Comparison of ENCODE assay signal across 28 mouse cellular contexts in the genomic region with DNA sequence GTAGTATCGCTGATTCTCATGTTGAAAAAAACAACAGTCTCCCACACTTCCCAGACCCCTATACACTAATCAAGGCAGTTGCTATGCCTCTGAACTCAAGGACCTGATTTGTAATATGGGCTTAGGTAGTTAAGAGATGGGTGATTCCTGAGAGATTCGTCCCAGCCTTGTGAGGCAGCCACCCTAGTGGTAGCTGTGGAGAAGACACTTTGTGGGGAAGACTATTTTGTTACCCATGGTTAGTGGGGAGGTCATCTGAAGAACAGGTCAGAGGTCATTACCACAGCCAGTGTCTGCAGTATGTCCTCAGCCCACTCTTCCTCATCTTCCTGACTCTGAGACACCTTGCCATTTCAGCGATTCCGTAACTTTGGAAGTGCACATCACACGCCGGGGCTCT. TPM values are rescaled to one million over a fixed set of nuclear protein-coding genes. Genes with fewer than 3 reads are reported as not detected.
DNase-seq lines count a peak whose midpoint lies in the region; ATAC-seq and TF ChIP-seq lines count a peak whose summit lies in the region.
"Had no signal": no experiment of that assay in that cellular context is flagged by ENCODE, and none has a peak within 500 bp of the region (broad histone marks: within the 10 kb centered on the region; RNA-seq: fewer than 3 reads in every experiment).

No protein-coding gene starts in this region.

- H3K4me1 ChIP-seq in heart, adult 2 months (ENCODE audit: control insufficient read depth, insufficient read depth, low read length) = no peaks in the 10 kb centered on the region
- H3K4me1 ChIP-seq in heart, embryonic 12.5 days (replicated peaks) = peaks cover 19% of the 10 kb centered on the region
- peaks cover 2 to 9% of the 10 kb centered on the region in 2 experiments for H3K4me1 ChIP-seq in liver, embryonic 14.5 days (replicated peaks; ENCODE audit: control insufficient read depth in 2 of 2, insufficient read depth in 2 of 2, low read length in 1 of 2)
- peaks cover 18% of the 10 kb centered on the region for H3K4me1 ChIP-seq in liver, embryonic 12.5 days
- no peaks in the 10 kb centered on the region for H3K4me1 ChIP-seq in CH12.LX (ENCODE audit: control insufficient read depth in 1 of 2, insufficient read depth in 2 of 2)
- H3K4me1 ChIP-seq in MEL (ENCODE audit: control insufficient read depth in 1 of 2, insufficient read depth in 2 of 2, low read length in 2 of 2) = peaks cover 4 to 30% of the 10 kb centered on the region in 2 experiments
- H3K4me1 ChIP-seq: megakaryocyte, embryonic 14.5 days had no signal

- no peak overlapping the region for H3K4me2 ChIP-seq in heart, embryonic 12.5 days
- H3K4me2 ChIP-seq in liver, embryonic 14.5 days (ENCODE audit: low read depth) = no peak overlapping the region
- no peak overlapping the region for H3K4me2 ChIP-seq in liver, embryonic 12.5 days
- no peak overlapping the region for H3K4me2 ChIP-seq in CH12.LX (ENCODE audit: insufficient read depth, low read depth, poor library complexity, severe bottlenecking)
- H3K4me2 ChIP-seq: forebrain, embryonic 15.5 days; hindbrain, embryonic 13.5 days; limb, embryonic 12.5 days; neural tube, embryonic 15.5 days; stomach, embryonic 15.5 days had no signal

- TF ChIP-seq RAD21 in CH12.LX (IDR thresholded peaks at IDR 0.05; ENCODE audit: low read depth, low read length) (no peak), MEL (IDR thresholded peaks at IDR 0.05; ENCODE audit: low read depth, low read length) (no peak)

- TF ChIP-seq POLR2A in heart, adult 2 months (IDR thresholded peaks at IDR 0.05; ENCODE audit: insufficient read depth, low read depth, low read length) = no peak
- TF ChIP-seq POLR2A in CH12.LX (IDR thresholded peaks at IDR 0.05; ENCODE audit: low read depth, low read length) = no peak
- no peak for TF ChIP-seq POLR2A in MEL (IDR thresholded peaks at IDR 0.05; ENCODE audit: control insufficient read depth in 1 of 2, insufficient read depth in 1 of 2, low read depth in 1 of 2, low read length in 2 of 2, poor library complexity in 1 of 2)

- no peaks in the 10 kb centered on the region for H3K36me3 ChIP-seq in heart, adult 2 months (ENCODE audit: control insufficient read depth, insufficient read depth, low read length)
- H3K36me3 ChIP-seq in heart, embryonic 12.5 days = no peaks in the 10 kb centered on the region
- no peaks in the 10 kb centered on the region for H3K36me3 ChIP-seq in liver, embryonic 14.5 days (replicated peaks; ENCODE audit: control insufficient read depth, insufficient read depth, low read depth)
- H3K36me3 ChIP-seq in liver, embryonic 12.5 days = no peaks in the 10 kb centered on the region
- H3K36me3 ChIP-seq in CH12.LX (replicated peaks in 1 of 2; ENCODE audit: control insufficient read depth in 1 of 2, insufficient read depth in 1 of 2, low read length in 1 of 2) (no peaks in the 10 kb centered on the region), MEL (ENCODE audit: control insufficient read depth in 1 of 2, insufficient read depth in 2 of 2, low read length in 2 of 2) (peaks cover 0 to 18% of the 10 kb centered on the region in 2 experiments; a peak in 2 of 4 replicates)
- H3K36me3 ChIP-seq: forebrain, embryonic 15.5 days; hindbrain, embryonic 13.5 days; limb, embryonic 12.5 days; neural tube, embryonic 15.5 days; stomach, embryonic 15.5 days had no signal

- no peaks in the 10 kb centered on the region for H3K79me2 ChIP-seq in heart, adult 2 months (replicated peaks; ENCODE audit: control insufficient read depth, insufficient read depth, low read length)
- no peaks in the 10 kb centered on the region for H3K79me2 ChIP-seq in CH12.LX (replicated peaks; ENCODE audit: control insufficient read depth, extremely low read depth, insufficient read depth, poor library complexity, severe bottlenecking)
- H3K79me2 ChIP-seq in MEL (ENCODE audit: control insufficient read depth, insufficient read depth, low read length, poor library complexity) = no peaks in the 10 kb centered on the region

- no peak for ATAC-seq in heart, embryonic 12.5 days (ENCODE audit: insufficient number of reproducible peaks, low FRiP score)
- ATAC-seq in liver, embryonic 14.5 days (ENCODE audit: insufficient read depth) = no peak
- ATAC-seq in liver, embryonic 12.5 days = no peak
- ATAC-seq: CD4-positive, CD25-positive, alpha-beta regulatory T cell, adult 4 months; forebrain, embryonic 15.5 days; inflammation-experienced regulatory T-cells, adult 6 months; midbrain, embryonic 16.5 days had no signal

- TF ChIP-seq CTCF in heart, adult 2 months (IDR thresholded peaks at IDR 0.05) = peak; percentile 28
- TF ChIP-seq CTCF in liver, embryonic 14.5 days (IDR thresholded peaks at IDR 0.05; ENCODE audit: low read depth) = peak; percentile 49
- TF ChIP-seq CTCF in CH12.LX (conservative IDR thresholded peaks at IDR 0.05 in 1 of 2, IDR thresholded peaks at IDR 0.05 in 1 of 2; ENCODE audit: low read depth in 2 of 2, low read length in 2 of 2) (peak; percentile 28 to 31; a peak in 3 of 4 replicates), MEL (IDR thresholded peaks at IDR 0.05 in 2 of 3, conservative IDR thresholded peaks at IDR 0.05 in 1 of 3; ENCODE audit: control insufficient read depth in 1 of 3, insufficient read depth in 1 of 3, low read depth in 2 of 3, low read length in 3 of 3, poor library complexity in 1 of 3, severe bottlenecking in 1 of 3) (peak in 2 of 3 experiments; percentile 25 to 59; a peak in 4 of 6 replicates)

- no peaks in the 10 kb centered on the region for H3K9me3 ChIP-seq in heart, embryonic 12.5 days (replicated peaks)
- H3K9me3 ChIP-seq in liver, embryonic 14.5 days (ENCODE audit: control insufficient read depth, low read length) = no peaks in the 10 kb centered on the region
- no peaks in the 10 kb centered on the region for H3K9me3 ChIP-seq in liver, embryonic 12.5 days (replicated peaks)
- no peaks in the 10 kb centered on the region for H3K9me3 ChIP-seq in CH12.LX (replicated peaks; ENCODE audit: low read length)
- H3K9me3 ChIP-seq in MEL (replicated peaks; ENCODE audit: insufficient read depth, low read length) = no peaks in the 10 kb centered on the region
- H3K9me3 ChIP-seq: forebrain, embryonic 15.5 days; hindbrain, embryonic 13.5 days; limb, embryonic 12.5 days; megakaryocyte, embryonic 14.5 days; neural tube, embryonic 15.5 days; stomach, embryonic 15.5 days had no signal

- intact Hi-C loops in heart, adult 2 months (cut with DNase I) = no loop called here

- no peak overlapping the region for H3K9ac ChIP-seq in heart, adult 2 months (ENCODE audit: low read depth, low read length)
- H3K9ac ChIP-seq in heart, embryonic 12.5 days = no peak overlapping the region
- H3K9ac ChIP-seq in liver, embryonic 14.5 days (replicated peaks) = no peak overlapping the region
- H3K9ac ChIP-seq in liver, embryonic 12.5 days = no peak overlapping the region
- H3K9ac ChIP-seq in CH12.LX (ENCODE audit: insufficient read depth, low read depth) (no peak overlapping the region), MEL (ENCODE audit: control insufficient read depth, low read depth, low read length, poor library complexity, severe bottlenecking) (no peak overlapping the region)
- H3K9ac ChIP-seq: forebrain, embryonic 15.5 days; hindbrain, embryonic 13.5 days; limb, embryonic 12.5 days; neural tube, embryonic 15.5 days; stomach, embryonic 15.5 days had no signal

- no peak overlapping the region for H3K27ac ChIP-seq in heart, adult 2 months
- no peak overlapping the region for H3K27ac ChIP-seq in heart, embryonic 12.5 days (ENCODE audit: poor library complexity, severe bottlenecking)
- no peak overlapping the region for H3K27ac ChIP-seq in liver, embryonic 14.5 days
- H3K27ac ChIP-seq in liver, embryonic 12.5 days = no peak overlapping the region
- H3K27ac ChIP-seq in CH12.LX (ENCODE audit: insufficient read depth, low read depth) (no peak overlapping the region), MEL (ENCODE audit: control insufficient read depth, low read depth, low read length) (no peak overlapping the region)
- H3K27ac ChIP-seq: forebrain, embryonic 15.5 days; hindbrain, embryonic 13.5 days; limb, embryonic 12.5 days; neural tube, embryonic 15.5 days; stomach, embryonic 15.5 days had no signal

- in situ Hi-C loops in CH12.LX (cut with MboI; ENCODE audit: low pct_ligation_motif_present, low pct_unique_long_range_greater_than_20kb, low sequenced_read_pairs) = no loop called here

- WGBS in heart, adult 2 months = 96% methylated on average over 6 of the region's 6 CpGs
- 90% methylated on average over 6 of the region's 6 CpGs for WGBS in heart, embryonic 12.5 days
- 80% methylated on average over 6 of the region's 6 CpGs for WGBS in liver, embryonic 14.5 days (ENCODE audit: insufficient replicate concordance)
- 86% methylated on average over 6 of the region's 6 CpGs for WGBS in liver, embryonic 12.5 days (ENCODE audit: insufficient replicate concordance)

- dilution Hi-C loops in CH12.LX (cut with MboI; ENCODE audit: extremely low pct_ligation_motif_present, extremely low pct_unique_long_range_greater_than_20kb, low sequenced_read_pairs) = no loop called here

- DNase-seq in heart, adult 2 months = no peak
- DNase-seq in liver, embryonic 14.5 days (ENCODE audit: low read depth in 3 of 3, low spot score in 3 of 3) = no peak
- DNase-seq in CH12.LX (ENCODE audit: extremely low read depth) (no peak), MEL (ENCODE audit: low read depth, low spot score) (peak; percentile 17)
- DNase-seq in natural killer cell, adult 2 months (ENCODE audit: low spot score in 2 of 2) = no peak
- no peak for DNase-seq in spleen, postnatal 4 days (ENCODE audit: low spot score in 2 of 2)
- DNase-seq: adrenal gland, postnatal 25 days; cerebellum, postnatal 25 days; gastrocnemius, postnatal 14 days; heart, adult 18-20 months; kidney, adult 8-10 months; kidney, postnatal 25 days; lung, postnatal 36 days; right cerebral cortex, adult 18-20 months; right cerebral cortex, postnatal 4 days; thymus, adult 18-20 months; thymus, postnatal 36 days had no signal

- no peak for TF ChIP-seq EP300 in heart, adult 2 months (IDR thresholded peaks at IDR 0.05; ENCODE audit: insufficient read depth, low read depth, low read length)
- no peak for TF ChIP-seq EP300 in liver, embryonic 14.5 days (IDR thresholded peaks at IDR 0.05; ENCODE audit: low read depth)
- no peak for TF ChIP-seq EP300 in CH12.LX (IDR thresholded peaks at IDR 0.05; ENCODE audit: low read length)
- no peak for TF ChIP-seq EP300 in MEL (IDR thresholded peaks at IDR 0.05; ENCODE audit: low read depth in 1 of 2, low read length in 2 of 2)

- no peak overlapping the region for H3K4me3 ChIP-seq in heart, adult 2 months
- H3K4me3 ChIP-seq in heart, embryonic 12.5 days = no peak overlapping the region
- no peak overlapping the region for H3K4me3 ChIP-seq in liver, embryonic 14.5 days (ENCODE audit: insufficient read depth in 1 of 2, low read depth in 2 of 2, low read length in 2 of 2)
- no peak overlapping the region for H3K4me3 ChIP-seq in liver, embryonic 12.5 days
- H3K4me3 ChIP-seq in CH12.LX (replicated peaks in 1 of 3; ENCODE audit: low read depth in 2 of 3, low read length in 2 of 3, poor library complexity in 1 of 3) (no peak overlapping the region), MEL (ENCODE audit: control insufficient read depth in 1 of 2, insufficient read depth in 1 of 2, low read depth in 2 of 2, low read length in 2 of 2) (no peak overlapping the region)
- H3K4me3 ChIP-seq: forebrain, embryonic 15.5 days; hindbrain, embryonic 13.5 days; limb, embryonic 12.5 days; megakaryocyte, embryonic 14.5 days; neural tube, embryonic 15.5 days; stomach, embryonic 15.5 days had no signal

- H3K27me3 ChIP-seq in heart, adult 2 months (ENCODE audit: control insufficient read depth, insufficient read depth, low read length) = no peaks in the 10 kb centered on the region
- H3K27me3 ChIP-seq in heart, embryonic 12.5 days (replicated peaks) = peaks cover 55% of the 10 kb centered on the region
- H3K27me3 ChIP-seq in liver, embryonic 14.5 days (ENCODE audit: control insufficient read depth, insufficient read depth, low read length) = no peaks in the 10 kb centered on the region
- no peaks in the 10 kb centered on the region for H3K27me3 ChIP-seq in liver, embryonic 12.5 days (replicated peaks)
- H3K27me3 ChIP-seq in CH12.LX (replicated peaks) (peaks cover 68% of the 10 kb centered on the region), MEL (ENCODE audit: control insufficient read depth in 1 of 2, insufficient read depth in 2 of 2, low read length in 2 of 2) (no peaks in the 10 kb centered on the region)
- H3K27me3 ChIP-seq: forebrain, embryonic 15.5 days; hindbrain, embryonic 13.5 days; limb, embryonic 12.5 days; neural tube, embryonic 15.5 days; stomach, embryonic 15.5 days had no signal

RNA-seq across cellular contexts. Expression of gene Pcsk6, which starts 24.3 kb away (rescaled TPM):
- 10 to 100 TPM; 36.0 to 44.0 TPM for total RNA-seq in heart, adult 2 months (2021)
- polyA plus RNA-seq in heart, adult 2 months (2012; rRNA removed) = 27.9 and 41.2 TPM in 2 replicates
- polyA plus RNA-seq in heart, embryonic 12.5 days (2016; fragmentation: Nextera tagmentation; extraction: Ambion mirVana) = 2.7 and 3.2 TPM in 2 replicates
- 1.2 and 1.5 TPM in 2 replicates for polyA plus RNA-seq in liver, embryonic 14.5 days (2012; rRNA removed)
- 0.57 and 0.88 TPM in 2 replicates for polyA plus RNA-seq in liver, embryonic 14.5 days (2014; fragmentation: Nextera tagmentation; extraction: Ambion mirVana)
- polyA plus RNA-seq in liver, embryonic 12.5 days (2016; fragmentation: Nextera tagmentation; extraction: Ambion mirVana) = 0.87 and 1.0 TPM in 2 replicates
- not detected in 2 replicates for total RNA-seq in CH12.LX (2012; rRNA removed)
- not detected in 2 replicates for total RNA-seq in CH12.LX (2014; rRNA removed)
- not detected in 2 replicates for polyA plus RNA-seq in CH12.LX (2012; ENCODE audit: insufficient read length, low read depth)
- not detected in 2 replicates for total RNA-seq in MEL (2012; rRNA removed)
- under 1 TPM in 1 of 2 experiments, not detected in 1; 0.01 TPM for polyA plus RNA-seq in MEL (2012; ENCODE audit: insufficient read depth in 1 of 2, insufficient read length in 2 of 2, low read depth in 1 of 2, low replicate concordance in 2 of 2, missing spikeins in 1 of 2)
- polyA plus RNA-seq: CD4-positive, CD25-positive, alpha-beta regulatory T cell, adult 4 months; inflammation-experienced regulatory T-cells, adult 6 months had no signal
